Mouse (Mus musculus) neural tube, embryonic 13.5 days (tissue): Measurements from ENCODE around the gene Gphn. TPM values are rescaled to one million over a fixed set of nuclear protein-coding genes. Genes with fewer than 3 reads are reported as not detected.
"Not testable (repeated sequence)": the region's sequence is repeated elsewhere in the genome, so short reads cannot be mapped to it uniquely, and the experiment has no call there.

Source experiments
- ATAC-seq: fragments of 200-750 bp; cut with Nextera tagmentation; 2 replicates; pipeline ENCODE4 v1.8.0; 2017; ENCODE audit warnings: low read depth, mild to moderate bottlenecking, moderate TSS enrichment, moderate library complexity
- H3K27ac ChIP-seq: fragments of 300-500 bp; sonication (generic); replicated peaks from 2 replicates; pipeline ENCODE4 v1.5.1; 2015; ENCODE audit warnings: moderate library complexity, mild to moderate bottlenecking, inconsistent platforms
- H3K27me3 ChIP-seq: fragments of 300-500 bp; sonication (generic); 2 replicates; pipeline ENCODE4 v1.6.1; 2015; ENCODE audit warnings: mild to moderate bottlenecking, inconsistent platforms
- H3K36me3 ChIP-seq: fragments of 300-500 bp; sonication (generic); 2 replicates; pipeline ENCODE4 v1.6.1; 2015; ENCODE audit warnings: mild to moderate bottlenecking, inconsistent platforms
- H3K4me1 ChIP-seq: fragments of 300-500 bp; sonication (generic); replicated peaks from 2 replicates; pipeline ENCODE4 v1.6.1; 2015; ENCODE audit warnings: inconsistent platforms
- H3K4me2 ChIP-seq: fragments of 300-500 bp; sonication (generic); 2 replicates; pipeline ENCODE4 v1.6.1; 2015; ENCODE audit warnings: inconsistent platforms, mild to moderate bottlenecking, moderate library complexity
- H3K4me3 ChIP-seq: fragments of 300-500 bp; sonication (generic); 2 replicates; pipeline ENCODE4 v1.5.1; 2015; ENCODE audit warnings: mild to moderate bottlenecking, inconsistent platforms
- H3K9ac ChIP-seq: fragments of 300-500 bp; sonication (generic); 2 replicates; pipeline ENCODE4 v1.6.1; 2015; ENCODE audit warnings: moderate library complexity, mild to moderate bottlenecking, inconsistent platforms
- H3K9me3 ChIP-seq: fragments of 300-500 bp; sonication (generic); 2 replicates; pipeline ENCODE4 v1.6.1; 2016; ENCODE audit warnings: inconsistent platforms
- WGBS: fragments of 180-500 bp; shearing (Covaris S2); methylation state at CpG from one replicate; pipeline ENCODE4 v1.1.7; 2015; 5-methylcytosine and 5-hydroxymethylcytosine counted together
- polyA plus RNA-seq: library from polyadenylated mRNA; unstranded; fragments of >200 nt; fragmentation: Nextera tagmentation; extraction: Ambion mirVana; gene quantifications from 2 replicates; pipeline ENCODE4 v1.2.1, GENCODE M21; 2015

The Gphn gene
- polyA plus RNA-seq, 1 experiment from 2014 or later = 37.8 TPM

DNA sequence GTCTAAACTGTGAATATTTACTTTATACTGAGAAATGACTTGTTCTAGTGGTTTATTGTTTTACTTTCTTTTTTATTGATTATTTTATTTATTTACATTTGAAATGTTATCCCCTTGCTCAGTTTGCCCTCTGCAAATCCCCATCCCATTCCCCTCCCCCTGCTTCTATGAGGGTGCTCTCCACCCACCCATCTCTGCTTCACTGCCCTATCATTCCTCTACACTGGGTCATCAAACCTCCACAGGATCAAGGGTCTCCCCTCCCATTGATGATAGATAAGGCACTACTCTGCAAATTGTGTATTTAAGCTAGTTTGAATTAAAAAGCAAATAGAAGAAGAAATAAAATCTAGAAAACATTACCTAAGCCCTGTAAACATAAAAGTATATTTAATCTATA lies 163.1 kb downstream of the Gphn start:
- H3K36me3 ChIP-seq = 0 out of 2 replicates have a peak, but pooled peaks cover 8% of the 10 kb centered on the region
- ATAC-seq = no peak
- H3K4me3 ChIP-seq = no peak overlapping the region
- no peaks in the 10 kb centered on the region for H3K9me3 ChIP-seq
- no peak overlapping the region for H3K4me2 ChIP-seq
- H3K4me1 ChIP-seq = no peaks in the 10 kb centered on the region
- no peaks in the 10 kb centered on the region for H3K27me3 ChIP-seq
- H3K9ac ChIP-seq = no peak overlapping the region
- H3K27ac ChIP-seq = no peak overlapping the region

DNA sequence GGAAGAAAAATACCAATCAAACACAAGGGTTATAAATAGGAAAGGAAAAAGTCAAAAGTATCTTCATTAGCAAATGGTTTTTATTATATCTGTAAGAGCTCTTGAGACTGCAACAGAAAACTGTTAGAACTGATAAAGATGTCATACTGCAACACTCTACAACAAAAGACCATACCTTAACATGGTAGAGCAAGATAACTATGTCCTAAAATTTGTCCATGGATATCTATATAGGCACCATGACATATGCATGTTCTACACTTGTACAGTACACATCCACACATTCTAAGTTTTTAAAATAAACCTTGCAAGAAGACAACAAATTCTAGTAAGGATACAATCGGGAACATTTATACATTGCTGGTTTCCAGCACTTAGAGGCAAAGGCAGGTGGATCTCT lies 169.1 kb downstream of the Gphn start:
- Histone ChIP-seq H3K4me1 (no peaks in the 10 kb centered on the region), H3K27ac (no peak overlapping the region), H3K27me3 (no peaks in the 10 kb centered on the region), H3K4me3 (no peak overlapping the region), H3K9me3 (no peaks in the 10 kb centered on the region), H3K4me2 (no peak overlapping the region), H3K9ac (no peak overlapping the region), H3K36me3 (0 out of 2 replicates have a peak, but pooled peaks cover 8% of the 10 kb centered on the region)
- ATAC-seq = no peak
- 93% methylated on average over 1 of the region's 1 CpGs for WGBS

DNA sequence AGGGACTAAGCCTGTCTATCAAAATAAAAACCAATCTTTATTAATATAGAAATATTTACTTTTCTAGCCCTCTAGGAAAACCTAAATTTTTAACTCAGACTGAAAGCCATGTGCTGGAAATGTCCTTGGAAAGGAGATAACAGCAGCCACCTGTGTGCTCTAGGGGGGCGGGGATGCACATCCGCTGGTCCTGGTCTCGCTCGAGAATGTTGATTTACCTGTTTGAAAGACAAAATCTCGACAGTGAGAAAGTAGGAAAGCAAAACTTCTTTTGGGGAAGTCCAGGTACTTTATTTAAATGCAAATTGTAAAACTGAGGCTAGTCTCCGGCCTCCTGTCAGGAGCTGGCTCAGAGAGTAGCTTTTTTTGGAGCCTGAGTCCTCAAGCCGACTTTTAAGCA lies 181.3 kb downstream of the Gphn start:
- H3K36me3 ChIP-seq, H3K4me3 ChIP-seq, H3K4me1 ChIP-seq, H3K27ac ChIP-seq, H3K27me3 ChIP-seq, ATAC-seq, H3K9ac ChIP-seq, H3K4me2 ChIP-seq, H3K9me3 ChIP-seq: not testable (repeated sequence)
- 70% methylated on average over 7 of the region's 7 CpGs for whole genome bisulfite sequencing

DNA sequence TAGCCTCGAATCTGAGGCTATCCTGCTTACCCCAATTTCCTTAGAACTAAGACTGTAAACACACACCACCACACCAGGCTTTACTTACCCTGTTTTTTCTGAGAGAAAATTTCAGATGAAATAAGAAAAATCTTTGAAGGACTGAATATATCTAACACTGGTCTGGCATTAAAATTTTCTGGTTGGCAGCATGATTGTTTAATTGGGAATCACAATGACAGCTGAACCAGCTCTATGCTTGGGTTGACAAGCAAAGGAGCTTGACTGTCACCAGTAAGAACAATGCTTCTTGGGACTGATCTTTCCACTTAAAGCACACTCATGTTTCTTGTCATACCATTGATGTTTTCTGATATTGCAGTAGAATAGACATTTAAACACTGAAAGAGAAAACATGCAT lies 296.0 kb downstream of the Gphn start:
- WGBS = 51% methylated on average over 1 of the region's 1 CpGs
- Histone ChIP-seq H3K4me3 (no peak overlapping the region), H3K4me2 (no peak overlapping the region), H3K9ac (no peak overlapping the region), H3K9me3 (no peaks in the 10 kb centered on the region), H3K27ac (no peak overlapping the region), H3K36me3 (no peaks in the 10 kb centered on the region), H3K4me1 (no peaks in the 10 kb centered on the region), H3K27me3 (no peaks in the 10 kb centered on the region)
- ATAC-seq = no peak

DNA sequence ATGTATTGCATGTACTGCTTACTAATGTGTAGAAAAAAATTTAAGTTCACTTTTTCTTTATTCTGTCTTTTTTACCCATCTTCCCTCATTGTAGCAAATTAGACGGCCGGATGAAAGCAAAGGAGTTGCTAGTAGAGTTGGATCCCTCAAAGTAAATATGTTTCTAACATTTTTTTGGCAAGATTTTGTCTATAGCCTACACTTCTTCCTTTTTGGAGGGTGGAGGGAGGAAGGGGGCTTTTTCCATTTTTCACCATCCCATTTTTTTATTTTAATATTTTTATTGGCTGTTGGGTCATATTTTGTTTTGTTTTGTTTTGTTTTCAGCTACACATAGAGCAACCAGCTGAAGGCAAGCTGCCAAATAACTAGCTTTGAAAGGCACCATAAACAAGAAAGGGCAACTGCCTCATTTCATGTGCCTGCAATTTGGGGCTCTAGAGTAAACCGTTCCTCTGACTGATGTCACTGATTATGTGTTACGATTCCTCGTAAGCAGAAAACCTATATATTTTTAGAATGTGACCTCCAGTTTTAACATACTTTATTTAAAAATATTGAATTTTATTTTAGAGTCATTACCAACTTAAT lies 296.7 kb downstream of the Gphn start:
- no peak overlapping the region for H3K27ac ChIP-seq
- H3K4me2 ChIP-seq = no peak overlapping the region
- H3K9me3 ChIP-seq = no peaks in the 10 kb centered on the region
- no peaks in the 10 kb centered on the region for H3K27me3 ChIP-seq
- no peak overlapping the region for H3K9ac ChIP-seq
- 86% methylated on average over 5 of the region's 5 CpGs for WGBS
- no peak for ATAC-seq
- H3K4me1 ChIP-seq = no peaks in the 10 kb centered on the region
- H3K36me3 ChIP-seq = no peaks in the 10 kb centered on the region
- no peak overlapping the region for H3K4me3 ChIP-seq

DNA sequence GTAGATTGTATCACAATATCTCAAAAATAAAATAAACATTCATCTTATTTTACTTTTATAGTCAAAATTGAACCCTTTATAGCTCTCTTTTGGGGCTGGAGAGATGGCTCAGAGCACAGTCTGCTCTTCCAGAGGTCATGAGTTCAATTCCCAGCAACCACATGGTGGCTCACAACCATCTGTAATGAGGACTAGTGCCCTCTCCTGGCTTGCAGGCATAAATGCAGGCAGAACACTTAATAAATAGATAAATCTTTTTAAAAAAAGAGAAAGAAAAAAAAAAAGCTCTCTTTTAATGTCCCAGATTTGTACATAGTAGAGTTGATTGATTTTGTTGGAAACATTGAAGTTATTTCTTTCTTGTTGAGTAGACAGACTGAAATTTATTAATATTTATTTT lies 311.4 kb downstream of the Gphn start:
- H3K36me3 ChIP-seq, H3K4me1 ChIP-seq, H3K4me2 ChIP-seq, H3K4me3 ChIP-seq, H3K27me3 ChIP-seq, H3K9me3 ChIP-seq, ATAC-seq, H3K27ac ChIP-seq, H3K9ac ChIP-seq: not testable (repeated sequence)

DNA sequence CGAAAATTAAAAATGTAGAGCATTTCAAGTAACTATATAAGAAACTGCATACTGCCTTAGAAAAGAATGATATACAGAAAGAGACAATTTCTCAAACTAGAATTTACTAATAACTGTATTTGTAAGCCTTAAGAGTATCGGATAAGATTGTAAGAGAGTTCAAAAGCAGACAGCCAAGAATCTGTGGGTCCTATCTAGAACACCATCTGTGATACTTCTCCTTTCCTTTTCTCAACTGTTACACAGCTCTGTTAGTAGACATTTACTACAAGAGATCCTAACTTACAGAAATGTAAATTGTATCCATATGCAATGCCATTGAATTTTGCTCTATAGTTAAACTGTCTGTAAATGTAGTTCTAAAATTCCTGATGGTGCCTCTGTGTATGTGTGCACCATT lies 324.7 kb downstream of the Gphn start:
- no peaks in the 10 kb centered on the region for H3K36me3 ChIP-seq
- H3K27ac ChIP-seq = no peak overlapping the region
- H3K9me3 ChIP-seq = no peaks in the 10 kb centered on the region
- no peak for ATAC-seq
- H3K4me3 ChIP-seq = no peak overlapping the region
- WGBS = 96% methylated on average over 2 of the region's 2 CpGs
- H3K9ac ChIP-seq = no peak overlapping the region
- H3K4me2 ChIP-seq = no peak overlapping the region
- H3K4me1 ChIP-seq = no peaks in the 10 kb centered on the region
- no peaks in the 10 kb centered on the region for H3K27me3 ChIP-seq

DNA sequence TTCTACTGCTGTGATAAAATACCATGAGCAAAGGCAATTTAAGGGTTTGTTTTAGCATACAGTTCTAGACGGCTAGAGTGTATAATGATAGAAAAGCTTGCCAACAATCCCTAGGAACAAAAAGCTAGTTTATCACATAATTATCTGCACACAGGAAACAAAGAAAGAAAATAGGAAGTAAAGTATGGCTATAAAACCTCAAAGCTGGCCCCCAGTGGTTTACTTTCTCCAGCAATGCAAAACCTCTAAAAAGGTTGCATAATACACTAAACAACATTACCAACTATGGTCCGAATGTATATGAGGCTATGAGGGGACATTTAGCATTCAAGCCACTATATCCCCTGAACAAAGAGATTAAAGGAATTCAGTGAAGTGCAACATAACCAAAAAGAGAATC lies 405.6 kb downstream of the Gphn start:
- no peaks in the 10 kb centered on the region for H3K27me3 ChIP-seq
- no peaks in the 10 kb centered on the region for H3K4me1 ChIP-seq
- WGBS = 56% methylated on average over 2 of the region's 2 CpGs
- no peak overlapping the region for H3K27ac ChIP-seq
- H3K36me3 ChIP-seq = peaks cover 5% of the 10 kb centered on the region; the same call in 1 of the 2 replicates
- no peaks in the 10 kb centered on the region for H3K9me3 ChIP-seq
- no peak overlapping the region for H3K4me2 ChIP-seq
- no peak for ATAC-seq
- H3K4me3 ChIP-seq = no peak overlapping the region
- H3K9ac ChIP-seq = no peak overlapping the region

DNA sequence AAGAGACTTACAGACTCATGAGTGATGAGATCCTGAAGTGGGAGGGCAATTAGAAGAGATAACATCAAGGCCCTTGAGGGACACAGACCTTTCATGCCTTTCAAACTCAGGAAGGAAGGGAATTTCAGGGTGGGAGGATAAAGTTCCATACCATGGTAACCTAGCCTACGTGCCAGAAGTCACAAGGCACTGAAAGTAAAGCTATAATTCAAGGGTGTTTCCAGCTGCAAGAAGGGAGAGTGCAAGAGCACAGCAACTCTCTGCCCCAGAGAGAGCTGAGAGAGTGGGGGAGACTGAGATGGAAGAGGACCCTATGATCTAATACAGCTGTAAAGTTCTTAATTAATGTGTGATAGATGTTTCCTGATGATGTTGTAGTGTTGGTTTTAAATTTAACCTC lies 413.3 kb downstream of the Gphn start:
- Histone ChIP-seq H3K9ac (no peak overlapping the region), H3K36me3 (peaks cover 4% of the 10 kb centered on the region; the same call in 1 of the 2 replicates), H3K9me3 (no peaks in the 10 kb centered on the region), H3K4me3 (no peak overlapping the region), H3K27ac (no peak overlapping the region), H3K4me1 (no peaks in the 10 kb centered on the region), H3K4me2 (no peak overlapping the region), H3K27me3 (no peaks in the 10 kb centered on the region)
- WGBS = 31% methylated on average over 1 of the region's 1 CpGs
- no peak for ATAC-seq

DNA sequence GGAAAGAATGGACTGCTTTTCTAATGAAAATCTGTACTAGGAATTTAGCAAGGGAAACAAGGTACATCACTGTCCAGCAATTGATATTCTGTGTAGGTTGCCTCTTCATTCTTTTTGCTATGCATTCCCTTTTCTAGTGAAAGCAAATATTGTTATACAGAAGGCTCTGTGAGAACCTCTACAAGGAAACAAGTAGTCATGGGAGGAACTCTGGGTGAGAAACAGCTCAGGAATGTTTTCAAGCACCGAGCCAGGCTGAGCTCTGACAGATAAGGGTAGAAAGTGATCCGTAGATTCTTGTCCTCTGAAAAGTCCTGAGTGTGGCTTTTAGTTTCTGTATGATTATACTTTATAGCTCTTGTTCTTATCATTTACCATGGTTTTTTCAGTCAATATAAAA lies 413.9 kb downstream of the Gphn start:
- Histone ChIP-seq H3K27ac (no peak overlapping the region), H3K27me3 (no peaks in the 10 kb centered on the region), H3K36me3 (peaks cover 4% of the 10 kb centered on the region; the same call in 1 of the 2 replicates), H3K4me3 (no peak overlapping the region), H3K4me1 (no peaks in the 10 kb centered on the region), H3K4me2 (no peak overlapping the region), H3K9me3 (no peaks in the 10 kb centered on the region), H3K9ac (no peak overlapping the region)
- WGBS = 73% methylated on average over 2 of the region's 2 CpGs
- ATAC-seq = no peak

DNA sequence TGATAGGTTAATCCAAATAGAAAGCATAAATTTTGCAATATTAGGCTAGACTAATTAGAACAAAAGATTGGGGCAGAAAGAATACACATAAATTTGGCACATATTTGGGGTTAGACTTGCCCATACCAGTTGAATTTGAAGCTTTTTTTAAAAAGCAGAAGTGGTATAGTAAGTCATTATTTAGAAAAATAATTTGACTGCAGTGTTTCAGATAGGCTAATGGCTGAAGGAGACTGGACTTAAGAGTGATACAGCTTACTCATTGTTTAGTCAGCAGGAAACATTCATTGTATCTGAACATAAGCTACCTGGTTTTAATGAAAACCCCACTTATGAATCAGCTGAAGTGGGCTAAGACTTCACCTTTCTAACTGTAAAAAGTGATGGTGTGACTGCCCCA lies 415.0 kb downstream of the Gphn start:
- Histone ChIP-seq H3K36me3 (peaks cover 4% of the 10 kb centered on the region; the same call in 1 of the 2 replicates), H3K4me2 (no peak overlapping the region), H3K9ac (no peak overlapping the region), H3K4me1 (no peaks in the 10 kb centered on the region), H3K4me3 (no peak overlapping the region), H3K27ac (no peak overlapping the region), H3K27me3 (no peaks in the 10 kb centered on the region), H3K9me3 (no peaks in the 10 kb centered on the region)
- ATAC-seq = no peak

DNA sequence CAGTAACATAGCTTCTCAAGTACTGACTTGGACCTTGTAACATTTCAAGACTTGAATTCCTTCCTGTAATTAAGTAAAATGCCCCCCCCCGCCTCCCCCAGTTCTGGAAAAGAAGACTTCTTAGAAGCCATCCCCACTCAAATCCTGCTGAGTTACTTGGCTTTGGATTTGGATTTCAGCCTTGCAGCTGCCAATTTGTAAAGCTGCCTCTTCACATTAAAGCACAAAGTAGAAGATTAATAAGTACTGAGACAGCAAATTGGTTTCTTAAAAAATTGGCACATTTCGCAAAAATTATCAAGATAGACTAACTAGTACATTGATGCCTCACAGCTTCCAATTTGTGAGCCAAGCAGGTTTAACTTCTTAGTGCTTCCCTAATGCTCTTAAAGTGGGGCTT lies 417.5 kb downstream of the Gphn start:
- Histone ChIP-seq H3K27me3 (no peaks in the 10 kb centered on the region), H3K9ac (no peak overlapping the region), H3K4me3 (no peak overlapping the region), H3K4me1 (no peaks in the 10 kb centered on the region), H3K4me2 (no peak overlapping the region), H3K27ac (no peak overlapping the region), H3K9me3 (no peaks in the 10 kb centered on the region), H3K36me3 (peaks cover 1% of the 10 kb centered on the region; the same call in 1 of the 2 replicates)
- 83% methylated on average over 2 of the region's 2 CpGs for WGBS
- no peak for ATAC-seq

DNA sequence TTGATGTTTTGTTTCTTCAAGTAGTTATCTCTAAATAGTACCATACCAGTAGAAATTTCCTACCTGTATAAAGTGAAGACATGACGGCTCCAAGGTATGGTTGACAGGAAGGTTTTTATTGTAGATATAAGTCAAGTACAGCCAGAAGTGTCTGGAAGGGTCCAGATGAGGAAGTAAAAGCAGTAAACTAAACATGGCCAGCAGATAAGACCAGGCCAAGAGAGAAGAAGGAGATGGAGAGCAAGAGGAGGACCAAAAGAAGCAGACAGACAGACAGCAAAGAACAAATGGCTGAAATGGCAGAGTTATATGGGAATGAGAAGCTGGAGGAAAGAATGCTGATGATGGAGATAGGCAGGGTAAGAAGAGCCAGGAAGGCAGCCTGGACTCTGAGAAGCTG lies 419.1 kb downstream of the Gphn start:
- Histone ChIP-seq H3K27ac (no peak overlapping the region), H3K27me3 (no peaks in the 10 kb centered on the region), H3K4me1 (no peaks in the 10 kb centered on the region), H3K4me2 (no peak overlapping the region), H3K4me3 (no peak overlapping the region), H3K36me3 (no peaks in the 10 kb centered on the region), H3K9ac (no peak overlapping the region), H3K9me3 (no peaks in the 10 kb centered on the region)
- no peak for ATAC-seq
- WGBS = 98% methylated on average over 1 of the region's 1 CpGs
